Mouse (Mus musculus) ZHBTc4 (cell line): ENCODE data around the gene Tmem117.

ENCODE experiments used
- DNase-seq: peaks from one replicate; pipeline ENCODE4 v3.0.0-alpha.2; 2011; ENCODE audit warnings: low read depth, low spot score

Tmem117 gene

DNA sequence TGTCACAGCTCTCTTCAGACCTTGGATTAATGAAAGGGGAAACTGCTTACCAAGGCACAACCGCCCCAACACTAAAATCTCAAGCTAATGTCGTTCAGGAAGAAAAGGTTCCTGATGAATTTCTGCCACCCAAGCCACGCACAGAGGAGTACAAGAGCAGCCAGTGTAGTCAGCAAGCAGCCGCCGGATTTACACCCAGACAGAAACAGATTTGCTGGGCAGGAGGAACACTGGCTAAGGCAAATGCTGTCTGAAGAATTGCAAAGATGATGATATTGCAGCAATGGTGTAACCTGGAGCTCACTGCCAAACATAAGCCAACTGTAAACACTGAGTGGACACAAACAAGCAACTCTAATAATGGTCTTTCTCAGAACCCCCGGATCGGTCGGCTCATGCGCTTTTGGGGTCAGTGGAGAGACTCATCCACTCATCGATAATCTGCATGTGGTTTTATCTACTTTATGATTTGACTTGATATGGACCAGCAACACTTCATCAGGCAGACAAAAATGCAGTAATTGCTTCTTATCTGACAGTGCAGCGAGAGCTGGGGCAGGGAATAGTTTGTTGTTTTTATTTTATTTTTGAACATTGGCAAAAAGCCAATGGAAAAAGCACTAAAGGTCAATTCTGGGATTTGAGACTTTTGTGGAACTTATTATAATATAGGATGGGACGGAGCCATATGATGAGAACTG, 509.8 kb downstream of the Tmem117 start:
- DNase-seq: no peak

DNA sequence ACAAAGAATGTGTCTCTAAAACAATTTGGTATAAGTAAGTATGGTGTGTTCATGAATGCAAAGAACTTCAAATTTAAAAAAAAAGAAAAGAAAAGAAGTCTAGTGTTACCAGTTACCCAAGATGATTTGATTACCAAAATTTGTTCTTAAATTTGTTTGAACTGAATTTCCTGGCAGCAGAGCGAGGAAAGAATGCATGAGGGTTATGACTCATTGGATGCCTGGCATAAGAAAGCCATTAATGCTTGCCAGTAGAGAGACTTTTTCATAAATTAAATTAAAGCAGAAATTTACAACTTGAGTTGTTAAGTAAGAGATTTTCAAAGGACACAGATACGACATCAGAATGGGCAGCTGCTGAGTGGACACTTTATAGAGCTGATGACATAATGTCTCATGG, 515.1 kb downstream of the Tmem117 start:
- no peak for DNase-seq

DNA sequence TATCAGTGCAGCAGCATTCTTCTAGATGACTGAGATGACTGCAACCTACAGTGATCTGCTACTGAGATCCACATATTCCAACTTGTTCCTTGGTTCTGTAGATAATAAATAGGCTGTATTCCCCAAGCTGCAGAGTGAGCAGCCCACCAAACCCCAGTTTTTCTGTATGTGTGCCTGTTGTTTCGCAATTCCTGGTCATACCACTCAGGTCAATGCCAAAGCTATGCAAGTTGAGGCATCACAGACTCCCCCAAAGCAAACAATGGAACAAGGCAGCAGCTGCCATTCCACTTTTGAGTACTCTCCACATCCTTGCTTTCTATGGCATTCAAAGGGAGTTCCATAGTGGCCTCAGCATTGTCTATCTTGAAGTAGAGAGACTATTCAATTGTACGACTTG, 516.1 kb downstream of the Tmem117 start:
- DNase-seq: no peak
